Mouse (Mus musculus): ENCODE data around the gene Stk32c.

DNA sequence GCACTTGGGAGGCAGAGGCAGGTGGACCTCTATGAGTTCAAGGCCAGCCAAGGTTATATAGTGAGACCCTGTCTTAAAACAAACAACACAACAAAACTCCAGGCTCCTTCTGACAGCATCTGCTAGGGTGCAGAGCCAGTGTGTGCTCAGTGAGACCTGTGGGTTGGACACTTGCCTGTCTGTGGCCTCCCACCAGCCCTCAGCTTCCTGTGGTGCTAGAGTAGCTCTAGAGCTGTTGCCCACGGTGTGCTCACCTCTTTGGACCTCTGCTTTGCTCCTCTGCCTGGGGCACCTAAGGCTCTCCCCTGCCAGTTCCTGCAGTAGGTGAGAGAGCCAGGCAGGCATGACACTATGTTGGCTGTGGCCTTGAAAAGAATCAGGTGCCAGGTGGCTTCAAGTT is 69.3 kb downstream of the Stk32c start:
- TF ChIP-seq HCFC1 (IDR thresholded peaks at IDR 0.05; ENCODE audit: borderline replicate concordance, insufficient read depth, low read length) = no peak
- TF ChIP-seq CHD2 (IDR thresholded peaks at IDR 0.05; ENCODE audit: low read depth, low read length) = no peak

Data from ES-E14 (cell line).